Mouse (Mus musculus): ENCODE measurements around the gene Lrba. TPM values are rescaled to one million over a fixed set of nuclear protein-coding genes. Genes with fewer than 3 reads are reported as not detected.

The Lrba gene
- polyA plus RNA-seq, 1 experiment: 5.6 TPM

DNA sequence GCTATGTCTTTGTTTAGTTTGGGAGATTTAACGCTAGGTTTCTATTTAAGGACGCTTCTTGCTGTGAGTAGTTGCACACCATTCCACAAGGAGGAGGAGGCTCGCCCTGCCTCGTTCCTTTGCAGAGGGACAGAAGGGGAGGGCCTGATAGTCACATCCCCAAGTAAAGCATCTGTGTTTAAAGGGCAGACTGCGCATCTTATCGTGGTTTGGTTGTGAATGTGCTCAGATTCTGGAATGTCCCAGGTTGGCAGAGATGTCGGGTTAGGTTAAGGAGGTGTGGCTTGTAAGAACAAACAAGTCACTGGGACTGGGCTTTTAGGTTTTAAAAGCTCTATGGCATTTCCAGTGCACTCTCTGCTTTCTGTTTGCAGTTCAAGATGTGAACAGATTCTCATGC lies 464.8 kb downstream of the Lrba start:
- no peak overlapping the region for H3K4me2 ChIP-seq (ENCODE audit: low read depth)
- TF ChIP-seq POLR2AphosphoS2 (IDR thresholded peaks at IDR 0.05; ENCODE audit: insufficient read length, low read depth) (no peak), CEBPB (IDR thresholded peaks at IDR 0.05; ENCODE audit: insufficient read depth, poor library complexity, severe bottlenecking) (no peak), TCF3 (IDR thresholded peaks at IDR 0.05; ENCODE audit: insufficient read length, low read depth) (no peak), USF1 (IDR thresholded peaks at IDR 0.05; ENCODE audit: low read depth) (no peak), E2F4 (IDR thresholded peaks at IDR 0.05; ENCODE audit: insufficient read depth) (no peak), SRF (IDR thresholded peaks at IDR 0.05; ENCODE audit: control insufficient read depth, insufficient read length, low read depth) (no peak), MAX (IDR thresholded peaks at IDR 0.05; ENCODE audit: low read depth) (no peak), MYOG (IDR thresholded peaks at IDR 0.05; ENCODE audit: control insufficient read depth in 1 of 3, insufficient read depth in 1 of 3, insufficient read length in 2 of 3, low read depth in 2 of 3) (no peak), POLR2A (IDR thresholded peaks at IDR 0.05; ENCODE audit: insufficient read length, low read depth) (no peak), MYOD1 (IDR thresholded peaks at IDR 0.05; ENCODE audit: control insufficient read depth in 1 of 3, insufficient read length in 2 of 3, low read depth in 2 of 3) (no peak), TCF12 (IDR thresholded peaks at IDR 0.05; ENCODE audit: insufficient read depth, poor library complexity, severe bottlenecking) (no peak), REST (IDR thresholded peaks at IDR 0.05; ENCODE audit: insufficient read depth, insufficient read length) (no peak)
- H3K4me3 ChIP-seq: no peak overlapping the region

DNA sequence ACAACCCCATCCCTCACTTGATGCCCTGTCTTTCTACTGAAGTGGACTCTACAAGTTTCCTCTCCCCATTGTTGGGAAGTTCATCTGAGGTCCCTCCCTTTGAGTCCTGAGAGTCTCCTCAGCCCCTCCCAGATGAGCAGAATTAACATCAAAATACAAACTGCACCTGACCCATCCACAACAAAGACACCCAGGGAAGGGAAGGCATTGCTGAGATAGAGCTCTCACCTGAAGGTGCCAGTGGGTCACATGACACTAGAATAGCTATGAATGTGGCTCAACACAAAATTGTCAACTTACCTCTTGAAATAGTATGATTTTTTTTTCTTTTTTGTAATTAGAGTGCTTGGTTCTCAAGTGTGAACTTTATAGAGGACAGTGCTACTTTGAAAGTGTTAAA lies 468.3 kb downstream of the Lrba start:
- no peaks in the 10 kb centered on the region for H3K79me2 ChIP-seq (ENCODE audit: control insufficient read depth, insufficient read depth)
- no peak overlapping the region for H3K4me2 ChIP-seq (ENCODE audit: low read depth)
- H3K27me3 ChIP-seq (ENCODE audit: control insufficient read depth, insufficient read depth, insufficient read length): no peaks in the 10 kb centered on the region
- H3K36me3 ChIP-seq (ENCODE audit: control insufficient read depth, insufficient read depth): no peaks in the 10 kb centered on the region
- TF ChIP-seq USF1 (IDR thresholded peaks at IDR 0.05; ENCODE audit: low read depth): no peak
- TF ChIP-seq CEBPB (IDR thresholded peaks at IDR 0.05; ENCODE audit: insufficient read depth, poor library complexity, severe bottlenecking): no peak
- TF ChIP-seq MYOG (IDR thresholded peaks at IDR 0.05; ENCODE audit: control insufficient read depth in 1 of 3, insufficient read depth in 1 of 3, insufficient read length in 2 of 3, low read depth in 2 of 3): no peak
- no peak for TF ChIP-seq REST (IDR thresholded peaks at IDR 0.05; ENCODE audit: insufficient read depth, insufficient read length)
- no peak for TF ChIP-seq TCF3 (IDR thresholded peaks at IDR 0.05; ENCODE audit: insufficient read length, low read depth)
- no peak for TF ChIP-seq TCF12 (IDR thresholded peaks at IDR 0.05; ENCODE audit: insufficient read depth, poor library complexity, severe bottlenecking)
- no peak for TF ChIP-seq MAX (IDR thresholded peaks at IDR 0.05; ENCODE audit: low read depth)
- no peak for TF ChIP-seq SRF (IDR thresholded peaks at IDR 0.05; ENCODE audit: control insufficient read depth, insufficient read length, low read depth)
- no peak for TF ChIP-seq E2F4 (IDR thresholded peaks at IDR 0.05; ENCODE audit: insufficient read depth)
- no peak for TF ChIP-seq MYOD1 (IDR thresholded peaks at IDR 0.05; ENCODE audit: control insufficient read depth in 1 of 3, insufficient read length in 2 of 3, low read depth in 2 of 3)
- no peak for TF ChIP-seq POLR2AphosphoS2 (IDR thresholded peaks at IDR 0.05; ENCODE audit: insufficient read length, low read depth)
- TF ChIP-seq POLR2A (IDR thresholded peaks at IDR 0.05; ENCODE audit: insufficient read length, low read depth): no peak
- no peak overlapping the region for H3ac ChIP-seq (ENCODE audit: control insufficient read depth, insufficient read length)
- no peak overlapping the region for H3K4me3 ChIP-seq

More for the DNA sequence above, 464.8 kb downstream of the Lrba start:
- Histone ChIP-seq H3ac (ENCODE audit: control insufficient read depth, insufficient read length) (no peak overlapping the region), H3K36me3 (ENCODE audit: control insufficient read depth, insufficient read depth) (no peaks in the 10 kb centered on the region), H3K27me3 (ENCODE audit: control insufficient read depth, insufficient read depth, insufficient read length) (no peaks in the 10 kb centered on the region), H3K79me2 (ENCODE audit: control insufficient read depth, insufficient read depth) (no peaks in the 10 kb centered on the region)

DNA sequence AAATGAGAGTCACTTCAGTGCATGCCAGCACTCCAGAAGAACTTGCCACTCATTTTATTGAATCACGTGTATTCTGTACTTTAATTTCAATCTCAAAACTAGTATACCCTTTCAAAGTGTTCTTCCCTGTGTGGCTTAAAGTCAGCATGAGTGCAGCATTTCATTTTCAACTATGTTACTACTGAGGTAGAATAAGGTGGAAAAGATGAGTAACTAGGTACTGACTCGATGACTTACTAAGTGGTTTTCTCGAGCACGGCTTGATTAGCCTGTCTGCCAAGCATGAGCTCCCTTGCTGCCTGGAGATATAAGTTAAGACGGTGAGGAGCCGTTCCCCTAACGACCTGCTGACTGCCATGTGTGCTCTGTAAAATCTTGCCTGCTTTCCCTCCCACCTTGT lies 469.1 kb downstream of the Lrba start:
- no peaks in the 10 kb centered on the region for H3K79me2 ChIP-seq (ENCODE audit: control insufficient read depth, insufficient read depth)

DNA sequence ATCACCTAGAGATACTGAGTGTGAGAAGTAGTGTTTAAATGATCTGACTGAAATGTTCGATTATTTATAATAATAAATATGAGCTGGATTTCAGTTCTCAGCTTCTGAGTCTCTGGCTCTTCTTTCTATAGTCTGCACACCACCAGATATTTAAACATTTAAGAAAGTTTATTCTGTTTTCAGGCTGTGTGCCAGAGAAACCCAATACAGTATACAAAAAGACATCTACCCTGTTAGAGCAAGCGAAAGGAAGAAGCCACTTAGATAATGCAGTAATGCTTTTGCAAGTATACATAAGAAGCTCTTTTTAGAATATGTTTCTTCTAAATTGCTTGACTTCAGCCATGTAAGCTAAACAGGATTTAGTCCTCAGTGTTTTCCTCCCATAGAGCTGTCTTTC lies 474.5 kb downstream of the Lrba start:
- no peaks in the 10 kb centered on the region for H3K79me2 ChIP-seq (ENCODE audit: control insufficient read depth, insufficient read depth)
- no peak overlapping the region for H3K4me2 ChIP-seq (ENCODE audit: low read depth)
- H3K4me3 ChIP-seq: no peak overlapping the region
- H3K36me3 ChIP-seq (ENCODE audit: control insufficient read depth, insufficient read depth): no peaks in the 10 kb centered on the region
- no peak overlapping the region for H3ac ChIP-seq (ENCODE audit: control insufficient read depth, insufficient read length)
- no peaks in the 10 kb centered on the region for H3K27me3 ChIP-seq (ENCODE audit: control insufficient read depth, insufficient read depth, insufficient read length)
- TF ChIP-seq MYOD1 (IDR thresholded peaks at IDR 0.05; ENCODE audit: control insufficient read depth in 1 of 3, insufficient read length in 2 of 3, low read depth in 2 of 3): no peak
- no peak for TF ChIP-seq REST (IDR thresholded peaks at IDR 0.05; ENCODE audit: insufficient read depth, insufficient read length)
- TF ChIP-seq TCF12 (IDR thresholded peaks at IDR 0.05; ENCODE audit: insufficient read depth, poor library complexity, severe bottlenecking): no peak
- no peak for TF ChIP-seq E2F4 (IDR thresholded peaks at IDR 0.05; ENCODE audit: insufficient read depth)
- TF ChIP-seq SRF (IDR thresholded peaks at IDR 0.05; ENCODE audit: control insufficient read depth, insufficient read length, low read depth): no peak
- no peak for TF ChIP-seq USF1 (IDR thresholded peaks at IDR 0.05; ENCODE audit: low read depth)
- no peak for TF ChIP-seq MAX (IDR thresholded peaks at IDR 0.05; ENCODE audit: low read depth)
- no peak for TF ChIP-seq MYOG (IDR thresholded peaks at IDR 0.05; ENCODE audit: control insufficient read depth in 1 of 3, insufficient read depth in 1 of 3, insufficient read length in 2 of 3, low read depth in 2 of 3)
- no peak for TF ChIP-seq TCF3 (IDR thresholded peaks at IDR 0.05; ENCODE audit: insufficient read length, low read depth)
- no peak for TF ChIP-seq POLR2AphosphoS2 (IDR thresholded peaks at IDR 0.05; ENCODE audit: insufficient read length, low read depth)
- TF ChIP-seq POLR2A (IDR thresholded peaks at IDR 0.05; ENCODE audit: insufficient read length, low read depth): no peak
- TF ChIP-seq CEBPB (IDR thresholded peaks at IDR 0.05; ENCODE audit: insufficient read depth, poor library complexity, severe bottlenecking): no peak

More for the DNA sequence above, 469.1 kb downstream of the Lrba start:
- H3K27me3 ChIP-seq (ENCODE audit: control insufficient read depth, insufficient read depth, insufficient read length): no peaks in the 10 kb centered on the region
- H3ac ChIP-seq (ENCODE audit: control insufficient read depth, insufficient read length): no peak overlapping the region
- no peak overlapping the region for H3K4me3 ChIP-seq
- TF ChIP-seq CEBPB (IDR thresholded peaks at IDR 0.05; ENCODE audit: insufficient read depth, poor library complexity, severe bottlenecking) (no peak), SRF (IDR thresholded peaks at IDR 0.05; ENCODE audit: control insufficient read depth, insufficient read length, low read depth) (no peak), POLR2AphosphoS2 (IDR thresholded peaks at IDR 0.05; ENCODE audit: insufficient read length, low read depth) (no peak), USF1 (IDR thresholded peaks at IDR 0.05; ENCODE audit: low read depth) (no peak), TCF3 (IDR thresholded peaks at IDR 0.05; ENCODE audit: insufficient read length, low read depth) (no peak), MYOG (IDR thresholded peaks at IDR 0.05; ENCODE audit: control insufficient read depth in 1 of 3, insufficient read depth in 1 of 3, insufficient read length in 2 of 3, low read depth in 2 of 3) (no peak), E2F4 (IDR thresholded peaks at IDR 0.05; ENCODE audit: insufficient read depth) (no peak), POLR2A (IDR thresholded peaks at IDR 0.05; ENCODE audit: insufficient read length, low read depth) (no peak), REST (IDR thresholded peaks at IDR 0.05; ENCODE audit: insufficient read depth, insufficient read length) (no peak), TCF12 (IDR thresholded peaks at IDR 0.05; ENCODE audit: insufficient read depth, poor library complexity, severe bottlenecking) (no peak), MAX (IDR thresholded peaks at IDR 0.05; ENCODE audit: low read depth) (no peak), MYOD1 (IDR thresholded peaks at IDR 0.05; ENCODE audit: control insufficient read depth in 1 of 3, insufficient read length in 2 of 3, low read depth in 2 of 3) (no peak)
- no peak overlapping the region for H3K4me2 ChIP-seq (ENCODE audit: low read depth)
- H3K36me3 ChIP-seq (ENCODE audit: control insufficient read depth, insufficient read depth): no peaks in the 10 kb centered on the region
